Mouse (Mus musculus): ENCODE results near the gene Ptpn4.

DNA sequence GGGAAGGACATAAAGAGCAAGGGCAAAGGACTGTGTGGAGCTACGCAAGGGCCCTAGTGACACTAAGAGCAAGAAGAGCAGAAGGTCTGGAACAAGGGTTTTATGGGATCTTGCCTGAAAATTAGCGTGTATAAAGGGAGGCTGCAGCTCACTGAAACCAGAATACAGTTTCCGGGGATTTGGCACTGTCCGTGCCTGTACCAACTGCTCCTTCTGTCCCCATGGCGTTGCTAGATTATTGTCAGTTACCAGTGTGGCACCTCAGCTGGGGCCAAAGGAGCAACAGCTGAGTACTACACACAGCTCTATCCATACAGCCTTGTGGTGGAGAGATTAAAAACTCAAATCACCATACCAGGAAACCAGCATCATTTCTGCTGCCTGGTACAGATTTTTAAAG lies 187.0 kb downstream of the Ptpn4 start:
- TF ChIP-seq CTCF (IDR thresholded peaks at IDR 0.05; ENCODE audit: low read depth) (no peak), EP300 (IDR thresholded peaks at IDR 0.05; ENCODE audit: low read depth) (no peak)

All from heart, postnatal 0 days (tissue).